Mouse (Mus musculus) left cerebral cortex, postnatal 10 days (tissue): ENCODE results near the gene Boll. TPM values are rescaled to one million over a fixed set of nuclear protein-coding genes. Genes with fewer than 3 reads are reported as not detected.
"Not testable (repeated sequence)": the region's sequence is repeated elsewhere in the genome, so short reads cannot be mapped to it uniquely, and the experiment has no call there.

ENCODE experiments used
- DNase-seq, 2 experiments: peaks; one replicate each; pipeline ENCODE4 v3.0.0; 2021 to 2022; ENCODE audit warnings: low spot score in 2 of 2, mixed read lengths in 1 of 2; ENCODE audit errors: extremely low spot score in 1 of 2
- intact Hi-C: fragments of 180-260 bp; cut with DNase I; formaldehyde crosslinking; loops from one replicate; pipeline ENCODE4 v1.15.1; 2025
- total RNA-seq, 2 experiments: library from RNA; stranded (reverse); gene quantifications; 2 replicates each; pipeline ENCODE4 v1.2.3; 2021

Boll gene
- not detected for total RNA-seq

DNA sequence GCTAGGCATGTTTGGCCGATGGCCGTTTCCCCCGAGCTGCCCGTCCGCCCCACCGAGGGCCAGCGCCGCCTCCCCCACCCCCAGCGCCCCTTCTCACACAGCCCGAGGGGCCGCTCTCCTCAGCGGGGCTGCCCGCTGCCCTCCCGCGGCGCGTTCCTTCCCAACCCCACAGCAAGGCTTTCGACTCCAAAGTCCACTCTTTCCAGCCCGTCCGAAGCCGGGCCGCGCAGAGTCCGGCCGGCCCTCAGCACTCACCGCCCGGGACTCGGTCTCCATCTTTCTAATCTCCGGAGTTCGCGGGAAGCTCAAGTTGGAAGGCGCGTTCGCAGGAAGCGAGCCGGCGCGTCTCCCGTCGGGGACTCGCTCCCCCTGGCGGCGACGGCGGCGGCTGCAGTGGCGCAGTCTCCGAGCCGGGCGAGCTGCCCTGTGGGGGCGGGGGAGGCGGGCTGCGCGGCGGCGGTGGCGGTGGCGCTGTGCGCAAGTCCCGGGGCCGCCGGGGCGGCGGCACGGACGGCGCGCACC is at the start of gene Boll:
Gene Boll (minus strand): TSS at position 426 of the 522 bp plus-strand sequence.
- peak; percentile 7 to 83 for DNase-seq
- intact Hi-C loops, result no loop called here

DNA sequence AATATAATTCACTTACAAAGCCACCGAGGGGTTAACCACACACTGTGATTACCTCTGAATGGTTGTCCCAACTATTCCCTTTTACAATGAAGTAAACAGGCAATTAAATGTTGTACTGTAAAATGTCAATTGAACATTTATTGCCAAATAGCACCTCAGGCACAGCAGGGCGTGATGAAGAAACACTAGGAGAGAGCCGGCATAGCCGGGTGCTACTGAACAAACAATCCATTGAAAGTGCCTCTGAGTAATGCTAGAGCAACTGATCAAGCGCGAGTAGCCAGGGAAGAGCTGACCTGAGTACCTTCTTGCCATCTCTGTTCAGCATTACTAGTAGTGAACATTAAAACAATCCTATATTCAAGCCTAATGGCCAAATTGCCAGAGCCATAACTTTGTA is 49.3 kb upstream of the Boll start:
- no peak for DNase-seq
- intact Hi-C loops, result no loop called here

DNA sequence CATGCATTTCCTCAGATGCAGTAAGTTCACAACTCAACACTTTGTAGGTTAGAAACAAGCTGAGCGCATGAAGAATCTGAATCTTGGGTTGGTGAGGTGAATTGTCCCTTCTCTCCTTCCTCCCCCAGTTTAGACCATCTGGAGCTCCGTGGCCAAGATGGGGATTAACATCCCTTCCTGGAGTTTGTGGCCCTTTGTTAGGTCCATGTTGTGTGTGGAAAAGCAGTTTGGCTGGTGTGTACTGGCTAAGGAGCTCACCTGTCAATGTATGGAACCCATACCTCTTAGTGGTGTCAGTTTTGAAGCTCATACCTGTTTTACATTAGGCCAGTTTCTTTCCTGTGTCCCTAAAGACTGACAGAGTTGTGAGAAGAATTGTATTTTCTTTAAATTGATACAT is 47.8 kb upstream of the Boll start:
- no peak for DNase-seq

DNA sequence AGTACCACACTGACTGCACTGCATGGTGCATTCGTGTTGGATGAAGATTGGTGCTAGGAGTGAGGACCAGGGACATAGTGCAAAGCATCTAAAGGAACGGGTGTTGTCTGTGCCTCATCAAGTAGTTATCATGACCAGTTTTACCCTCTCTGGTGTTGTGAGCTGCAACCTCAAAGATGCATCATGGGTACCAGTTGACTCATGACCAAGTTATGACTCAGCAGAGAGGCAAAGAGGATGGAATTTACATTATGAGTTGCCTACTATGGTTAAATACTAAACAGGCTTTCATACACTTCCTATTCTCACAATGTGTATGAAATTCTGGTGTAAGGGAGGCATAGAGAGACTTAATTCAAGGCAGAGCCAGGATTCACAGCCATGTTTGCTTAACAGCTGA is 47.4 kb upstream of the Boll start:
- intact Hi-C loops, result no loop called here
- no peak for DNase-seq

More for the DNA sequence above, 47.8 kb upstream of the Boll start:
- intact Hi-C loops, result no loop called here

DNA sequence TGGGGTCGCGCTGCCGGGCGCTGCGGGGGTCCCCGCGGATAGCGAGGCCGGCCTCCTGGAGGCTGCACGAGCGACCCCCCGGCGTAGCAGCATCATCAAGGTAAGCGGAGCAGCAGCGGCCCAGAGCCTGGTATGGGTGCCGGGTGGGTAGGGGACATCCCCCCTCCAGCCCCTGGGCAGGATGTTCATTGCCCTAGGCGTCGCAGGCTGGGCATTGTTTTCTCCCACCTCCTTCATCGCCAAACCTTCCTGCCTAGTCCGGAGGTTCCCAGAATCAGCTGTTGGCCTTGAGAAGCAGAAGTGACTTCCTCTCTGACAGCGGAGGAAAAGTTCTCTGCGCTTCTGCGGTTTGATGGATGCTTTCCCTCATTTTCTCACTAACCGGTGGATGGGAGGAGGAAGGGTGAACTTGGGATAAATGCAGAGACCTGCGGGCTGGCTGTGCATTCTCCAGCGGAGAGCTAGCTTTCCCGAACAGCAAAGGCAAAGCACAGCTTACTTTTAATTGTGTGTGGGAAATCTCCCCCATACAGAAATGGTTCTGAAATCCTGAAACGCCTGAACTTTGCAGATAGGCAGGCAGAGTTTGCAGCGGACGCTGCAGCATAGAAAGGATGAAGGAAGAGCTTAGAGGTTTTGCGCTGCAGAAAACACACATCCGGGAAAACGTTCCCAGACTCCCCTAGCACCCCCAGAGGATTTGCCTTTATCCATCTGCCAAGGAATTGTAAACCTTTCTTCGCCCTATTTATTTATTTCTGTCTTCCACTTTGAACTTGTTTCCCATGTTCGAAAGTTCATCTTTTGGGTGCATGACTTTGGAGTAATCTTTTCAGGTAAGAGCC is 43.5 kb upstream of the Boll start:
- intact Hi-C loops, result loop anchor here (10.0 kb wide), 1 partner anchor 198 kb away; no protein-coding TSS in a partner anchor
- DNase-seq, result peak in 1 of 2 experiments; percentile 22

DNA sequence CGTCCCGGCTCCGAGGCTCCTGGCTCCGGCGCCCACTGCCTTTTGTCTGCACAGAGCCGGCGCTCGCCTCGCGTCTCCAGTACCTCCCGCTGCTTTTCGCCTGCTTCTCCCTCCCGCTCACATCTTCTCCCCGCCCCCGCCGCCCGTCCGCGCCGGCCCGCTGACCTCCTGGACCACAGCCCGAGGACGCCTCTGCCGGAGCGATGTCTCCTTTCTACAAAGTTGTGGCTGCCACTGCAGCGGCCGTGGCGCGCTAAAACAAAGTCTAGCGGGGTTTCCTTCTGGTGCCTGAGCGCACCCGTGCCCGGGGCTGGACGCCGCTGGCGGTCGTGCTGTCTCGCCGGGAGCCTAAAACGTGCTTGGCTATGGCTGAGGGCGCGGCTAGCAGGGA is 42.7 kb upstream of the Boll start:
- intact Hi-C loops, result loop anchor here (10.0 kb wide), 1 partner anchor 199 kb away; no protein-coding TSS in a partner anchor

DNA sequence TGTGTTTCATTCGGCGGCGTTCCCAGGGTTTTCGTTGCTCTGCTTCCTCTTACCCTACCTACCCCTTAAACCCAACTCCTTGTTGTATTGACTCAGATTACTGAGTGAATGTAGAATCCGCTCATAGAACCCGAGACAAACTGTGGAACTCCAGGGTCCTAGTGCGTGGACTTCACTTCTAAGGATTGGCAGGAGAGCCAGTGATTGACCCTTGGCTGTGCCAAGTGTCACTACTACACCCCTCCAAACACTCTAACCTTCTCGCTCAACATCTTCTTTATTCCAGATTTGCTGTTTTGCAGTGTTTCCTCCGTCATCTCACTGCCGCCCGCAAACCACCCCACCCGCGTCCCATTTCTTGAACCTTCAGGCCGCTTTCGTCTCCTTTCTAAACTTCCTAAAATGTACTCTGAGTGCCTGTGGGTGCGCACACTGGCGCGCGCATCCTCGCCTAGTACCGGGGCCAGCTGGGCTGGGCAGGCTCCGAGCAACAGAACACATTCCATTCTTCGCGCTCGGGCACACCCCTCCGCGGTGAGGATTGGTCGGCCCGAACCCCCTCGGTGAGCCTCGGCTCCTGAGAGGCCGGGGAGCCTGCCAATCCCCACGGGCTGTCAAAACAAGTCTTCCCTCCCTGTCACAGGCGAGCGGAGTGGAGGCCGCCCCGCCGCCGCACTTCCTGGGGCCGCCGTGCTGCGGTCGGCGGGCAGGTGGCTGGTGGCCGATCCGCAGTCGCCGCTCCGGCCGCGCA is 42.2 kb upstream of the Boll start, which contains the start of gene Plcl1:
Gene Plcl1 (plus strand): TSS at position 650 of the 751 bp plus-strand sequence.
- peak; percentile 97 to 98 for DNase-seq
- intact Hi-C loops, result loop anchor here (2.0 to 10.0 kb wide), 3 partner anchors 199 to 433 kb away; no protein-coding TSS in a partner anchor

More for the DNA sequence above, 42.7 kb upstream of the Boll start:
- DNase-seq, result peak; percentile 42 to 89

DNA sequence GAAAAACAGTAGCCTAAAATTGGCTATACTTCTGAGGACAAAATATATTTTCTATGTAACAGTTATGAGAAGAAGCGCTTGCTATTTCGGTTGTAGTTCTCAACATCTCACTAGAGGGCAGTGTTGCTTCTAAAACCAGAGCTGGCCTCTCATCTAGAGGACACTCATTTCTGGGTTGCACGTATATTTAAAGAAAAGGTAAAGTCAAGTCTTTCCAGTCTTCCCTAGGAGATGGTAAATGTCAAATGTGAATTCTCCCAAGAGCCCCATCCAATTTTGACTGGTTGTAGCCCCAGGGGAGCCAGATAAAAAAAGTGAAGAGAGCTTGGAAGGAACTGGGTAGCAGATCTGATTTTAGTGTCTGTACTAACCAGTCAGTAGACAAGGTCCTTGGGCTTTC is 41.2 kb upstream of the Boll start:
- peak; percentile 42 to 80 for DNase-seq
- intact Hi-C loops, result loop anchor here (1.0 to 10.0 kb wide), 4 partner anchors 200 to 470 kb away; no protein-coding TSS in a partner anchor

DNA sequence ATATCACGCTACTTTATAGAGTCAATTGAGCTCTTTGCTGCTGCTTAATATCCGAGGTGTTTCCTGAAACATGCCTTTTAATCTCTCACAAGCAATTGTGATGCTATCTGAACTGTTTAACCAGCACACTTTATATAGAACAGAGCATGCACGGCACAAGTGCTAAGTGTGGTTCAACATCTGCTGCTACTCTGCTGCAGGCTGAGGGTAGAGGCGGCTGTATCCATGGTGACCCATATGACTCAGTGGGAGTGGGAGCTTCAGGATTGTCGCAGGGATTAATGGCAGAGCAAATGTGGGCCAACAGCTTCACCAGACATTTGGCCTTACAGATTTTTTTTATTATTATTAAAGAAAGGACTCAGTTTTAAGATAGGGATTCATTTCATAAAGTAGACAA is 36.6 kb upstream of the Boll start:
- intact Hi-C loops, result loop anchor here (10.0 kb wide), 1 partner anchor 205 kb away; no protein-coding TSS in a partner anchor

DNA sequence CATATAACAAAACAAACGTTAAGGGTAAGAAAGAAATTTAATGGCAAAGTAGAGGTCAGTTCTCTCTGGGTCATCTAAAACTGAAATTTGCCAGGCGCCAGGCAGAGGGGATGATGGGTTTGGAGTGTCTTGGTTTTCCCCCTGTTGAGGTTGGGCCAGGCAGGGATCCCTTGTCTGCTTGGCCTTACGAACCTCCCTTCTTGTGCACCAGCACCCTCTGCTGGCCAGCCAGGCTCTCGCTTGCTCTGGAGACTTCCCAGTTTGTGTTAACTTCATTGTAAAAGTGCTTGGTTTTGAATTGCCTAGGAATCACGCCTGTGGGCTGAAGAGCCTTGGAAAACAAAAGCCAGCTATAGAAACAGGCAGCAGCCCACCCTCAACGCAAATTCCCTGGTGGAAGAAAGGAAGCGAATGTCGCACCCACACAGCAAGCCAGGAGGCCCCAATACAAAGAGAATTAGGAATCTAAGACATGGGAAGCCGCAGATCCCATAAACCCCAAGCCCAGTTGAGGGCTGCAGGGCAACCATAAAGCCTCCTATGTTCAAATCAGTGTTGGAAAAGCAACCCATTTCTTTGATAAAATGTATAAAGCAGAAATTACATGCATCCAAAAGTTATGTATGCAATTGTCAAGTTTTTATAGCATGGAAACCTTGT is 20.0 kb upstream of the Boll start:
- peak; percentile 71 to 86 for DNase-seq
- intact Hi-C loops, result loop anchor here (2.0 kb wide), 2 partner anchors 82 to 144 kb away; no protein-coding TSS in a partner anchor

More for the DNA sequence above, 36.6 kb upstream of the Boll start:
- DNase-seq, result no peak

DNA sequence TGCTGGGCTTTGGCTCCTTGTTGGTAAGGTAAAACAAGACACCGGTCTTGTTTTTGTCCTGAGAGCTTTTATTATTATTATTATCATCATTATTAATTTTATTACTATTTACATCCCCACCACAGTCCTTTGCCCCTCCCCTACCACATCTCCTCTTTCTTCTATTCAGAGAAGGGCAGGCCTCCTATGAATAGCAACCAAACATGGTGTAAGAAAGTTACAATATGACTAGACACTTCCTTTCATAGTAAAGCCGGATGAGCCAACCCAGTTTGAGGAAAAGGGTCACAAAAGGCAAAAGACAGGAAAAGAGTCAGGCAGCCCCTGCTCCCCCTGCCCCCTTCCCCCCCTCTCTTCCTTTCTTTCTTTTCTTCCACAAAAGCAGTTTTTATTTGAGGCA is 17.3 kb upstream of the Boll start:
- intact Hi-C loops, result no loop called here
- DNase-seq, result no peak

DNA sequence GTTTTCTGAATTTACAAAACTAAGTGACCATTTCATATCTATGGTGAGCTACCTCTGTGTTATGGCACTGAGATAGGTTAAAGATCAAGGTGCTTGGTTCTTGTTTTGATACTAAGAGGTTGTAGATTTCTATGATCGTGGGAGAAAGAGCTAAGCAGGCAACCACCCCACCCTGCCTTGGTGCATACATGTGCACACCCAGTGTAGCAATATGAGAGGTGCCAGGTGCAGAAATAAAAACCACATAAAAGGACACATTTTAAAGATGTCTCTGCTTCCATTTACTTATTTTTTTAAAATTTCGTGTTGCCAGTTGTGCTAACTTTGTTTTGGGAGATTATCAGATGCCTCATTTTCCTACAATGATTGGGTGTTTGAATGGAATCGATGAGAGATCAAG is 9.4 kb upstream of the Boll start:
- no peak for DNase-seq
- intact Hi-C loops, result no loop called here

DNA sequence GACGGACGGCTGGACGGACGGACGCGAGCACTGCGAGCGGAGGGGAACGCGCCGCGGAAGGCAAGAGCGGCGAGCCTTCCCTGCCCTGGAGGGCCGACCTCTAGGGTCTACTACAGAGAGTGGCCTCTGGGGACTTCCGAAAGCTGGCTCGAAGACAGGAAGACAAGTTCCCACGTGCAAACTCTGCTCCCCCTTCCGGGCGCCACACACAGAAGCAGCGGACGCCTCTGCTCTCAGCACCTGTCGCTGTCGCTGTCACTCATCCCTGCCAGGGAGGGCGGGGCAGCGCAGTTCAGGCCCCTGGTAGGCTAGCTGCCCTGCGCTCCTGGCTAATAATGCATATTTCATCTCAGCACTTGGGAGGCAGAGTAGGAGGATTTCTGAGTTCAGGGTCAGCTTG is 317 bp upstream of the Boll start:
- intact Hi-C loops, result no loop called here
- peak in 1 of 2 experiments; percentile 56 for DNase-seq

DNA sequence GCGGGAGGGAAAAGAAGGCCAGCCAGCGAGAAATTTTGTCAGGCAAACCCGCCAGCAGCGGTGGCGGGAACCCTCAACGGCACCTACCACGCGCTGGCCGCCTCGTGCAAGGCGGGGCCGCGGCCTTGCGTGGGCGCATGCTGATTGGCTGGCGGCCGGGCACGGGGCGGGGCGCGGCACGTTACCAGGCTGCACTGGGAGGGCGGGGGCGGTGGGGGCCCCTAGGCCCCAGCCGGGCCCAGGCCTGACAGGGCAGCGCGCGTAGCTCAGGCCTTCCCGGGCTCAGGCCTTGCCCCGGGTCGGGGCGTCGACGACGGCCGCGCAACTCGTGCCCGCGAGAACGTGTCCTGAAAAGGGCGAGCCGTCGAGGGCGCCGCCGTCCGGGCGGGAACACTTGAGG is 635 bp downstream of the Boll start:
- intact Hi-C loops, result no loop called here
- peak in 1 of 2 experiments; percentile 26 for DNase-seq

DNA sequence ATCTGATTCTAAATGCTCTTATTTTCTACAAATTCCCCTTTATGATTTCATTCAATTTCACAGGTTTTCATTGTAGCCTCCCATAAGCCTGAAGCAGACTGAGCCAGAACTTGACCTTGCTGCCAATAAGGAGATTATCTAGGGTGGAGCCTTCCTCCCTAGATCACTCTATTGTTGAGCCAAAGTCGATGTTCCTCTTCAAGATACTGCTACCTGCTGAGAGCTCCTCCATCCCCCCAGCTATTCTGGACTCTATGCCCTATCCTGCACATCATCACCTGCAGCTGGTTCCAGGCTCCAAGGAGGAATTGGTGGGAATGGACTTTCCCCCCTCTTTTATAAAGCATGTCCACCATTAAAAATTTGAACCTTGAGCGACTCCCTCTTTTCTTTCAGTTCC is 11.4 kb downstream of the Boll start:
- DNase-seq, intact Hi-C loops: not testable (repeated sequence)

DNA sequence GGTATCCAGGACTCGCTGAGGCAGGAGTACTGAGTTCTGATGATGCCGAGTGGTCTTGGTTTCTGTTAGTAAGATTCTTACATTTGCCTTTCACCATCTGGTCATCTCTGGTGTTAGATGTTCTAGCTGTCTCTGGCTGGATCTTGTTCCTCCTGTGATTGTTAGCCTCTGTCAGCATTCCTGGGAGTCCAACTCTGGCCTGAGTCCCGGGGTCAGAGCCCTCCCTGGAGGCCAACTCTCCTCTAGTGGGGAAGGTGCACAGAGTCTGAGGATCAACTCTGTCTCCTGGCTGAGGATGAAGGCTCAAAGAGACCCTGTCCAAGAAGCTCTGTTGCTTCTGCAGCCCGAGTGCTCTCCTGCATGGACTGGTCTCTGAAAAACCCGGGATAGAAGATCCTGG is 37.8 kb downstream of the Boll start:
- intact Hi-C loops, DNase-seq: not testable (repeated sequence)

DNA sequence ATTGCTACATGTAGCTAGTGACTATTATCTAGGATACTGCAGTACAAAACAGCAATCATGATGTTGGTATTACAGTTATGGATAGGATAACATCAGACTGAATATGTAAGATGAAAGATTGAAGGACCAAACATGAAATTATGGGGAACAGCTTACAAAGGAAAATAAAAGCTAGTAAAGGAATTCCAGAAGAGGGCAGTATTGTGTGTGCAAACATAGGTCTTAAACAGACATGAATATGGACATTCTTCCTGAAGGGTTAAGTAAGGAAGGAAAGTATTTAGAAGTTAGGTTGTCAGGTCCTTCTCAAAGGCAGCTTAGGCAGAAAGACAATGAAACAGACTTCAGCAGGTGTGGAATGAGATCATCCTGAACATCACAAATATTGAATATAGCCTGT is 62.2 kb downstream of the Boll start:
- DNase-seq, result no peak
- intact Hi-C loops, result loop anchor here (2.0 to 10.0 kb wide), 3 partner anchors 82 to 574 kb away; no protein-coding TSS in a partner anchor

DNA sequence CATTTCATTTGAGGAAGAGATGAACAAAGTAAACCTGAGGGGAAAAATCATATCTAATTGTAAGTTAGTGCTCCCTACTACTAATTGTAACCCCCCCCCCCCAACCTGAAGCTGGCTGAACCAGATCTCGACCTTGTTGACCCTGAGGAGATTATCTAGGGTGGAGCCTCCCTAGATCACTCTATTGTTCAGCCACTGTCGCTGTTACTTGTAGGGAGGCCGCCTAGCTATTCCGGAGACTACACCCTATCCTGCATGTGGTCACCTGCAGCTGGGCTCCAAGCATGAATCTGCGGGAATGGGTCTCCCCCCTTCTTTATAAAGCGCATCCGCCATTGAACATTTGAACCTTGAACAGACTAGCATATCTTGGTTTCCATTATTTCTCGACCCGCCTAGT is 84.2 kb downstream of the Boll start:
- intact Hi-C loops, result no loop called here

DNA sequence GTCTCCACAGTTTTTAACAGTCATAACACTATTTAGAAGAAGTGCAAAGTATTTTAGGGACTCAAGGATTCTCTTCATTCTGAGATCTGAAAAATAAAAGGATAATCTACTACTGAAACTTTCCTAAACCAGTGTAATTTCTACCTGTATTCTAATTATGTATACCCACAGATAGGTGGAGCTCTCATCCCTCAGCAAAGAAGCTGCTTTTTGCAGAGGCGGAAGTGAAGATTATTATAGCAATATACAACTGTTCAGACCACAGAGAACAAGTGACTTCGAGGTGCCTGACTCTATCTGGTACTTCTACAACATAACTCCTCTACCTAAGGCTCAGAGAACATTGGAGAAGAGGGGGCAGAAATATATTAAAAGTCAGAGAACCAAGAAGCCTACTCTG is 97.8 kb downstream of the Boll start:
- no peak for DNase-seq
- intact Hi-C loops, result no loop called here

More for the DNA sequence above, 84.2 kb downstream of the Boll start:
- no peak for DNase-seq
